Mouse (Mus musculus) midbrain, embryonic 15.5 days (tissue): Measurements from ENCODE around the gene Wipf1. TPM values are rescaled to one million over a fixed set of nuclear protein-coding genes. Genes with fewer than 3 reads are reported as not detected.
"Not testable (repeated sequence)": the region's sequence is repeated elsewhere in the genome, so short reads cannot be mapped to it uniquely, and the experiment has no call there.

Source experiments
- ATAC-seq: fragments of 200-750 bp; cut with Nextera tagmentation; replicated peaks from 2 replicates; pipeline ENCODE4 v1.8.0; 2017; ENCODE audit warnings: moderate TSS enrichment
- H3K27ac ChIP-seq: fragments of 300-500 bp; sonication (generic); 2 replicates; pipeline ENCODE4 v1.5.1; 2015; ENCODE audit warnings: mild to moderate bottlenecking, inconsistent platforms
- H3K27me3 ChIP-seq: fragments of 300-500 bp; sonication (generic); replicated peaks from 2 replicates; pipeline ENCODE4 v1.6.1; 2015; ENCODE audit warnings: inconsistent platforms
- H3K36me3 ChIP-seq: fragments of 300-500 bp; sonication (generic); replicated peaks from 2 replicates; pipeline ENCODE4 v1.6.1; 2015; ENCODE audit warnings: inconsistent platforms
- H3K4me1 ChIP-seq: fragments of 300-500 bp; sonication (generic); 2 replicates; pipeline ENCODE4 v1.6.1; 2015; ENCODE audit warnings: inconsistent platforms
- H3K4me2 ChIP-seq: fragments of 300-500 bp; sonication (generic); 2 replicates; pipeline ENCODE4 v1.6.1; 2015; ENCODE audit warnings: inconsistent platforms, mild to moderate bottlenecking, moderate library complexity
- H3K4me3 ChIP-seq: fragments of 300-500 bp; sonication (generic); 2 replicates; pipeline ENCODE4 v1.5.1; 2015; ENCODE audit warnings: mild to moderate bottlenecking, inconsistent platforms
- H3K9ac ChIP-seq: fragments of 300-500 bp; sonication (generic); 2 replicates; pipeline ENCODE4 v1.6.1; 2015; ENCODE audit warnings: mild to moderate bottlenecking, inconsistent platforms
- H3K9me3 ChIP-seq: fragments of 300-500 bp; sonication (generic); 2 replicates; pipeline ENCODE4 v1.6.1; 2016; ENCODE audit warnings: inconsistent platforms
- WGBS: fragments of 180-500 bp; shearing (Covaris S2); methylation state at CpG from one replicate; pipeline ENCODE4 v1.1.7; 2015; ENCODE audit warnings: mixed read lengths; 5-methylcytosine and 5-hydroxymethylcytosine counted together
- polyA plus RNA-seq: library from polyadenylated mRNA; unstranded; fragments of >200 nt; fragmentation: Nextera tagmentation; extraction: Ambion mirVana; gene quantifications from 2 replicates; pipeline ENCODE4 v1.2.1, GENCODE M21; 2015

Gene Wipf1
- polyA plus RNA-seq, 1 experiment from 2014 or later: 2.7 TPM

DNA sequence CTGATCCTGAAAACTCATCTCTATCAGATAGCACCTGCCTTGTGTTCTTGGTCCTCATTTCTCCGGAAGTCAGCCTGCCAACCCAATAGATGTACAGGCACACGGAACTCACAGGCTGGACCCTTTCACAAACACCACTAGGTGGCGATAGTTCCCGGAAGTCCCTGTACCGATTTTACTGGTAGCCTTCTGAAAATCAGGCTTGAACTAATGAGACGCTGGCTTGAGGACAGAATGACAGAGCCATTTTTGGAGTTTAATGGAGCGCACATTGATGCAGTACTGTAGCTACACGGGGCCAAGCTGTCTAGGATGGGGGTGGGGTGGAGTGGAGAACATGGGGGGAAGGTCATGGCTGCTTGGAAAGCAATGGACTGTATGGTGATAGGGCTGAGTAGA is 32.1 kb upstream of the Wipf1 start:
- H3K9ac ChIP-seq: 0 out of 2 replicates have a peak overlapping the region, but pooled peaks have one; percentile 42

DNA sequence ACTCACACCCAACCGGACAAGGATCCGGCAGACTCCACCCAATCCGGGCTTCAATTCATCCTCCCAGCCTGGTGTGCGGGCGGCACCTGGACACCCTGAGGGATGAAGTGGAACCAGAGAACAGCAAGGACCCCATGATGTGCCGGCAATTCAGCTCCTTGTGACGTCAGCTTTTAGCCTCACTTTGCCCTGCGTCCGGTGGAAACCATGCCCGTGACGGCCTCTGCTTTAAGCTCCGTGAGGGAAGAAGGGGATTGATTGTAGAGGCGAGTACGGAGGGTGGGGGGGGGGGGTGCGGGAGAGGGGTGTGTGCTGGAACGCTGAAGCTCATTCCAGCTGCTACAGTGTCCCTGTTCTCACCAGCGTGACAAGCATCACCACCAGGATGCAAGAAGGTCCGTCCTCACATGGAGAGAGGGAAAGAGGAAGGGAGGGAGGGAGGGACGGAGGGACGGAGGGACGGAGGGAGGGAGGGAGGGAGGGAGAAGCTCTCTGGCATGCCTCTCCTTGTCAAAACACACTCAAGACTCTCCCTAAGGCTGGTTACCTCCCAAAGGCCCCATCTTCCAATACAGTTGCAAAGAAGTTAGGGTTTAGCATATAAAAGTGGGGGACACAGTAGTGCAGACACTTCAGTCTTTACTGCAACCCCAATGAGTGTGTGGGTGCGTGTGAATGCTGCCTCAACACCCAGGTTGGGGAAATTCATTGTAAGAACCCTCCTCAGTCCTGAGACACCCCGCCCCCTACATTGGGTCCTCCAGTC is 31.5 kb upstream of the Wipf1 start:
- H3K36me3 ChIP-seq: no peaks in the 10 kb centered on the region
- peaks cover 9% of the 10 kb centered on the region for H3K4me1 ChIP-seq
- no peaks in the 10 kb centered on the region for H3K27me3 ChIP-seq
- H3K4me2 ChIP-seq: peak overlapping the region; percentile 78
- 1% methylated on average over 20 of the region's 23 CpGs for WGBS
- peak overlapping the region; percentile 46 for H3K4me3 ChIP-seq
- ATAC-seq: peak; percentile 82
- no peak overlapping the region; the same call in 1 of the 2 replicates for H3K27ac ChIP-seq
- no peaks in the 10 kb centered on the region for H3K9me3 ChIP-seq
- H3K9ac ChIP-seq: peak overlapping the region; percentile 42

More for the DNA sequence above, 32.1 kb upstream of the Wipf1 start:
- no peaks in the 10 kb centered on the region for H3K36me3 ChIP-seq
- peak overlapping the region; percentile 46 for H3K4me3 ChIP-seq
- ATAC-seq: peak; percentile 80
- H3K27me3 ChIP-seq: no peaks in the 10 kb centered on the region
- H3K9me3 ChIP-seq: no peaks in the 10 kb centered on the region
- no peak overlapping the region for H3K27ac ChIP-seq
- 6% methylated on average over 8 of the region's 8 CpGs for WGBS
- H3K4me1 ChIP-seq: peaks cover 11% of the 10 kb centered on the region
- peak overlapping the region; percentile 78 for H3K4me2 ChIP-seq

DNA sequence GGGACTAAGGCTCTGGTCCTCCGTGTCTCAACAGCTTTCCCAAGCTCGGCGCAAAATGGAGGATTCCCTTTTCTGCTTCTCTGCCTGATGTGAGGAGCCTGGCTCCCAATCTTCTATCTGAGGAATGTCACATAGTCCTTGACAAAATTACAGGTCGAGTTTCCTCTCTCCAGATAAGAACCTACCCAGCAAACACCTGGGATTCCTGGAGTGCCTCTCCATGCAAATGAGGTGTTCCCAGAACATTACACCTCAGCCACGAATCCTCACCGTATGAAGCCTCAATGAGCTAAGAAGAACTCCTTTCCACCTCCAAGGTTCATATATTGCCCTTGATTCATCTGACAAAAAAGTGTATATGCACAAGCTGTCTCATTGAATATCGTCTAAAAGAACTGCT is 30.9 kb upstream of the Wipf1 start:
- H3K27me3 ChIP-seq: no peaks in the 10 kb centered on the region
- H3K4me1 ChIP-seq: peaks cover 6% of the 10 kb centered on the region; the same call in 1 of the 2 replicates
- no peaks in the 10 kb centered on the region for H3K9me3 ChIP-seq
- peak overlapping the region; percentile 46 for H3K4me3 ChIP-seq
- ATAC-seq: no peak
- H3K36me3 ChIP-seq: no peaks in the 10 kb centered on the region
- WGBS: 37% methylated on average over 7 of the region's 7 CpGs
- peak overlapping the region; percentile 78 for H3K4me2 ChIP-seq
- no peak overlapping the region for H3K27ac ChIP-seq
- H3K9ac ChIP-seq: 0 out of 2 replicates have a peak overlapping the region, but pooled peaks have one; percentile 42

DNA sequence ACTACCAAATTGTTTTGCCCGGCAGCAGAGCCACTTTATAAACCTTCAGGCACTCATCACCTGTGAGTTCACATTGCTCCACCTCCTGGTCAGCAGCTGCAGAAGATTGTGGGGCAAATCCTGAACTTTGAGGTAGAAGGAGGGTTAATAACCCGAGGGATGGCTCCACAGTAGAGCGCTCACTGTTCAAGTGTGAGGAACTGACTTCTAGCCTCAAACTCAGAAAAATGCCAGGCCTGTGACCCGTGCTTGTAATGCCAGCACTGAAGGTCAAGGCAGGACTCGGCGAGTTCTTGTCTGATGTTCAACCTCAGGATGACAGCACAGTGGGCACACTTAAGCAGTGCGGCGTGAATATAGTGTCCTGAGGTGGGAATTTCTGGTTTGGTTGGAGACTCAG is 28.4 kb upstream of the Wipf1 start:
- Histone ChIP-seq H3K4me3 (no peak overlapping the region), H3K4me1 (peaks cover 6% of the 10 kb centered on the region; the same call in 1 of the 2 replicates), H3K36me3 (no peaks in the 10 kb centered on the region), H3K9ac (no peak overlapping the region), H3K4me2 (no peak overlapping the region), H3K27ac (no peak overlapping the region), H3K27me3 (no peaks in the 10 kb centered on the region), H3K9me3 (no peaks in the 10 kb centered on the region)
- 85% methylated on average over 8 of the region's 8 CpGs for WGBS
- no peak for ATAC-seq

DNA sequence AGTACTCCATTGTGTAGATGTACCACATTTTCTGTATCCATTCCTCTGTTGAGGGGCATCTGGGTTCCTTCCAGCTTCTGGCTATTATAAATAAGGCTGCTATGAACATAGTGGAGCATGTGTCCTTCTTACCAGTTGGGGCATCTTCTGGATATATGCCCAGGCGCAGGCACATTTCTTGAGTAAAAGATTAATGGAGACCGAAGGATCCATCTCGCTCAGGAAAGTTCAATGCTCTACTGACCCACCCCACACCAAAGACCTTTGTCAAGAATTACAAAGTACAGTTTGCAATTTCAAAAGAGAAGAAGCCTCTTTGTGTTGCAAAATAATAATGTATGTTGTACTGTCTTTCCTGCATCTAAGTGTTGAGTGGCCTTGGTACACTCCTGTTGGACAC is 27.5 kb upstream of the Wipf1 start:
- ATAC-seq: not testable (repeated sequence)

DNA sequence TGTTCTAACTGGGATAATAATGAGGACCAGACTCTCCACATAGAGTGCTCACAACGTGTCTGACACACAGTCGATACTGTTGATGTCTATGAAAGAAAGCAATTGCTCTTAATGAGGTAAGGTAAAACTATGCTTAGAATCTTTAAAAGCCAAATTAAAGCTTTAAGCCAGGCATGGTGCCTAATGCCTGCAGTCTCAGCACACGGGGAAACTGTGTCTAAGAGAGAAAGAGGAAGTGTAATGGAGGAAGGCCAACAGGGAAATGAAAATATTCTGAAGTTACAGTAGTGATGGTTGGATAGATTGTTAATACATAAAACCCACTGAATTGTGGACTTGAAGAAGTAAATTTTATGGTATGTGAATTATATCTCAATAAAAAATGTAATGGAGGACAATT is 24.9 kb upstream of the Wipf1 start:
- no peaks in the 10 kb centered on the region for H3K27me3 ChIP-seq
- no peak overlapping the region for H3K9ac ChIP-seq
- no peaks in the 10 kb centered on the region for H3K9me3 ChIP-seq
- WGBS: 78% methylated on average over 3 of the region's 3 CpGs
- no peak overlapping the region for H3K4me3 ChIP-seq
- no peak for ATAC-seq
- no peak overlapping the region for H3K27ac ChIP-seq
- no peaks in the 10 kb centered on the region for H3K36me3 ChIP-seq
- no peak overlapping the region for H3K4me2 ChIP-seq
- 0 out of 2 replicates have a peak, but pooled peaks cover 2% of the 10 kb centered on the region for H3K4me1 ChIP-seq

More for the DNA sequence above, 27.5 kb upstream of the Wipf1 start:
- not testable (repeated sequence) for H3K36me3 ChIP-seq, H3K27me3 ChIP-seq, H3K4me3 ChIP-seq, H3K9me3 ChIP-seq, H3K27ac ChIP-seq, H3K9ac ChIP-seq, H3K4me2 ChIP-seq, H3K4me1 ChIP-seq
- 96% methylated on average over 3 of the region's 3 CpGs for WGBS

DNA sequence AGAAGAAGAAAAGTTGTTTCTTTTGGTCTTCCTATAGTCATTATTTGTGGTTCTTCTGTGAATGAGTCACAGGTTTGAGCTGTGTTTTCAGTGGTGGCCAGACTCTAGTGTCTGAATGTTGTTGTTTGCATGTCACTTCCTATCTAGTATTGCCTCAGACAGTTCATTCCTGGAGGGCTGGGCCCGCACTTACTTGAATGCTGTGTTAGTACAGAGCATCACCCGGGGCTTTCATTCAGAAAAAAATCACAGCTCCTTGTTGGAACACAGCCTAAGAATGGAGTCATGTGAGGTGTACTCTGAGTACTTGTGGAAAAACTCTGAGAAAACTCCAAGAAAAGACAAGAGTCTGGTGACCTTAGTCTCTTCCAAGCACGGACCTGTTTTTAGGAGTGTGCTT is 23.4 kb upstream of the Wipf1 start:
- no peaks in the 10 kb centered on the region for H3K27me3 ChIP-seq
- no peaks in the 10 kb centered on the region for H3K9me3 ChIP-seq
- H3K27ac ChIP-seq: no peak overlapping the region
- no peaks in the 10 kb centered on the region for H3K36me3 ChIP-seq
- H3K4me1 ChIP-seq: 0 out of 2 replicates have a peak, but pooled peaks cover 2% of the 10 kb centered on the region
- H3K9ac ChIP-seq: no peak overlapping the region
- no peak overlapping the region for H3K4me2 ChIP-seq
- no peak for ATAC-seq
- WGBS: 81% methylated on average over 3 of the region's 3 CpGs
- no peak overlapping the region for H3K4me3 ChIP-seq

DNA sequence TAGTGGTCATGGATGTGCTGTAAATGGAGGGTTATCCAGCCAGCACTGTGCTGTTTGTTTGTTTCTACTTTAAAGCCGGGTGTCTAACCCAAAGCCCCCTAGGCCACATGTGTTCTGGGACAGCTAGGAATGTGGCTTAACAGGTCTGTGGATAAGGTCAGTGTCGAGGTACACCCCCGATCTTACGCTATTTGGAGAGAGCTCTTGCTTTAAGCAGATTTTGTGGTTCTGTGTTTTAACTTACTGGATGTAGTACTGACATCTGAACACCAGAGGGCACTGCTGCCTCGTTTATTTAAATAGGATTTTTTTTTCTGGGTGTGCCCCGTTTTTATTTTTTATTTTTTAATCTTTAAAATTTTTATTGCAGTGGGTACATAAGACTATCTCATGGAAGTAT is 21.2 kb upstream of the Wipf1 start:
- 0 out of 2 replicates have a peak, but pooled peaks have one; percentile 48 for ATAC-seq
- Histone ChIP-seq H3K9ac (no peak overlapping the region), H3K27ac (no peak overlapping the region), H3K4me2 (peak overlapping the region; percentile 29; the same call in 1 of the 2 replicates), H3K4me1 (0 out of 2 replicates have a peak, but pooled peaks cover 2% of the 10 kb centered on the region), H3K9me3 (no peaks in the 10 kb centered on the region), H3K27me3 (no peaks in the 10 kb centered on the region), H3K36me3 (no peaks in the 10 kb centered on the region), H3K4me3 (no peak overlapping the region)
- 26% methylated on average over 6 of the region's 6 CpGs for whole genome bisulfite sequencing

DNA sequence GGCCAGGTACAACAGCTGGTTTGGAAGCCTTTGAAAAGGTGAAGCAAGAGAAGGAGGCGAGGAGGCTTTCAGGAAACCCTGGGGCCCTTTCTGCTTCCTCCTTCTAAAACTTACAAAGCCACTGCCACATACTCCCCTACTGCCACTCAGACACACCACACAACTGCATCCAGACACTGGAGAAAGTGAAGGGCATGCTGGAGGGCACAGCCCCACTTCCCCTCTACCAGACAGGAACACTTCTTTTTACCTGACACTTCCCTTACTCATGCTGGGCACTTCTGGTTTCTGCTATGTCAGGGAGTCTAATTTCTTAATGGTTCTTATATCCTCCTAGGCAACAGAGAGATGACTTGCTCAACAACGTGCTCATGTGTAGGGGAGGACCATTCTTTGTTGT is 19.0 kb upstream of the Wipf1 start:
- Histone ChIP-seq H3K4me2 (no peak overlapping the region), H3K9ac (no peak overlapping the region), H3K27ac (no peak overlapping the region), H3K36me3 (no peaks in the 10 kb centered on the region), H3K9me3 (no peaks in the 10 kb centered on the region), H3K4me3 (no peak overlapping the region), H3K27me3 (no peaks in the 10 kb centered on the region), H3K4me1 (0 out of 2 replicates have a peak, but pooled peaks cover 2% of the 10 kb centered on the region)
- ATAC-seq: no peak
- 80% methylated on average over 2 of the region's 2 CpGs for WGBS

DNA sequence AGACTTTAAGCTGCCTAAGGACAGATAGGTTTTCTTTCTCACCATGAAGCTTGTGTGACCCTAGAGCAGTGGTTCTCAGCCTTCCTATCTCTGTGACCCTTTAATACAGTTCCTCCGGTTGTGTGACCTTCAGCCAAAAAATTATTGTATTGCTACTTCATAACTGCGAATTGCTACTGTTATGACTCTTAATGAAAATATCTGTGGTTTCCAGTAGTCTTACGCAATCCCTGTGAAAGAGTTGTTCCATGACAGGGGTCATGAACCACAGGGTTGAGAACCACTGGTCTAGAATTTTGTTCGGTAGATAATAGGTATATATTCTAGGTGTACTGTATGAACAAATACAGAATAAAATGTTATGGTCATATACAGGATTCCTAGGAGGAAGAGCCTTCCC is 17.7 kb upstream of the Wipf1 start:
- Histone ChIP-seq H3K9me3 (no peaks in the 10 kb centered on the region), H3K27ac (no peak overlapping the region), H3K27me3 (peaks cover 2% of the 10 kb centered on the region; the same call in 1 of the 2 replicates), H3K4me2 (no peak overlapping the region), H3K4me3 (no peak overlapping the region), H3K36me3 (no peaks in the 10 kb centered on the region), H3K9ac (no peak overlapping the region), H3K4me1 (0 out of 2 replicates have a peak, but pooled peaks cover 2% of the 10 kb centered on the region)
- ATAC-seq: no peak
- WGBS: 91% methylated on average over 4 of the region's 4 CpGs

DNA sequence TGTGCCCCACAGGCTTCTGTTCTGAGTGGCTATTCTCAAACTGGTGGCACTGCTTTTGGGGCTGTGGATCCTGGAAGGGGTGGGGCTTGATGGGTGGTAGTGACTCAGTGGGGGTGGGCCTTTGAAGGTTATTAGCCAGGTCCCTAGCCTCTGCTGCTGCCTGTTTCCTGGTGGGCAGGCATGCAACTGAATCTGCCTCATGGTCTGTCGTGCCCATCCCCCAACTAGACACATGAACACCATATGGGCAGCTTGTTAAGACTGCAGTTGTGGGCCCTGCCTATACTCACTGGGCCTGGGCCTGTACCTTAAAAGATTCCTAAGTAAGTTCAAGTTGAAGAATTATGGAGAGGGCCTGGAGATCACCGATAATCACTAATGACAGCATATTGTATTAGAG is 16.0 kb upstream of the Wipf1 start:
- ATAC-seq: no peak

DNA sequence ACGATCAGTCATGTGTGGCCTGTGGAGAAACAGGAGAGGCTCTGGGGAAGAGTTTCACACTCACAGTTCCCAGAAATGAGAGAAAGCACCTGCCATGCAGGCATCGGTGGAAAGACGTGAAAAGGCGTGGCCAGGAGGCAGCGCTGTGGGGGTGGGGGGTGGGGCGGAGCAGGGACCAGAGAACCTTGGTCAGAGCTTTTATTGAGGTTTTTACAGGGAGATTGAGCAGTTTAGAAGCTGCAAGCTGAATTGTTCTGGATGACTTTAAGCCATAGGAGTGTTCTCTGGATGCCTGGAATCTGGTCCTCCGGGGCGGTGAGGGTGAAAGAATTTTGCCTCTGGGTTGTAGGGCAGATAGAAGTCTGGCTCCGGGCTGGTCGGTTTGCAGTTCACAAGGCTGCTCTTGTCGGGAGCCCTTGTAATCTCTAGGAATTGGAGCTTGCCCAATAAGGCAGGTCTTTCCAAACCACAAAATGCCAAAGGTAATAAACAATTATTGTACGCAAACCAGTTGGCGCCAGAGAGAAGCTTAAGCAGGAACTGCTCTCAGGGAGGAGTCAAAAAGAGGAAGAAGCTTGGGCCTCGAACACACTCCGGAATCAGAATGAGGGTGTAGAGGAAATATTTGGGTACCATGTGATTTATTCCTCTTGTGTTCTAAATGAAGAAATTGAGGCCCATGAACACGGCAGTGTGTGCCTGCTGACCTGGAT is 11.1 kb upstream of the Wipf1 start:
- 41% methylated on average over 16 of the region's 16 CpGs for WGBS
- ATAC-seq: no peak
- H3K36me3 ChIP-seq: no peaks in the 10 kb centered on the region
- peaks cover 3% of the 10 kb centered on the region for H3K27me3 ChIP-seq
- H3K27ac ChIP-seq: no peak overlapping the region
- no peak overlapping the region for H3K4me3 ChIP-seq
- H3K9me3 ChIP-seq: no peaks in the 10 kb centered on the region
- H3K4me1 ChIP-seq: no peaks in the 10 kb centered on the region
- H3K4me2 ChIP-seq: no peak overlapping the region
- no peak overlapping the region for H3K9ac ChIP-seq

More for the DNA sequence above, 16.0 kb upstream of the Wipf1 start:
- Histone ChIP-seq H3K4me3 (no peak overlapping the region), H3K4me2 (no peak overlapping the region), H3K9me3 (no peaks in the 10 kb centered on the region), H3K9ac (no peak overlapping the region), H3K27ac (no peak overlapping the region), H3K36me3 (no peaks in the 10 kb centered on the region), H3K4me1 (no peaks in the 10 kb centered on the region), H3K27me3 (peaks cover 3% of the 10 kb centered on the region)
- 77% methylated on average over 2 of the region's 2 CpGs for WGBS
